Mouse (Mus musculus): Measurements from ENCODE around the gene Dbndd1.
"Not testable (repeated sequence)": the region's sequence is repeated elsewhere in the genome, so short reads cannot be mapped to it uniquely, and the experiment has no call there.

Dbndd1 gene

DNA sequence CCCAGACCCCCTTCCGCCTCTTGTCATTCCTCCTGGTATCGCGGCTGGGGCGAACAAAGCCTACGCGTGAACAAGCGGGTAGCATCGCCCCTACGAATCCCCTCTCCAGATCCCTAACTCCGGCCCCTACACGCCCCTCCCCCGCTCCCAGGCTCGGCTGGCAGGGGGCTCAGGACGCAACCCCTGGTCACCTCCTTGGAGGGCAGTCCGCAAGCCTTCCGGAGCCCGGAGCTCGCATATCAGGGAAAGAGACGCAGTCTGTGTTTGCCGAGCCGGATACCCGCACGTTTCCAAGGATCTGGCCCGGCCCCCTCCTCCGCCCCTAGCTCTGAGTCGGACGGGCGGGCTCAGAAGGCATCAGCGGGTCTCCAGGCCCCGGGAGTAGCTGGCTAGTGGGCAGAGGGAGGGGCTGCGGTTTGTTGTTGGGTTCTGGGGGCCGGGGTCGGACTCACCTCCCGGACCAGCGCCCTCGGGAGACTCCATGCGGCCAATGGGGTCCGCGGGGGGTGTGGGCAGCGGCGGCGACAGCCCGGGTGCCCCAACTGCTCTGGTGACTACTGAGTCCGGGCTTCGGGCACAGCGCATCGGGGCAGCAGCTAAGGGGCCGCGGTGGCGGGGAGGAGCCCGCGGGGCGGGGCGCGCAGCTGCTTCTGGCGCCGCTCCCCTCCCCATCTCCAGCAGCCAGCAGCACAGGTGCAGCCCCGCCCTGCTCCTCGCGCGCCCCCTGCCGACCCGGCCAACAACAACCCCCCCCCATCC lies at the start of gene Dbndd1:
Gene Dbndd1 (minus strand): TSS at position 683 of the 759 bp plus-strand sequence.
- in situ Hi-C loops (cut with MboI, MseI): no loop called here

DNA sequence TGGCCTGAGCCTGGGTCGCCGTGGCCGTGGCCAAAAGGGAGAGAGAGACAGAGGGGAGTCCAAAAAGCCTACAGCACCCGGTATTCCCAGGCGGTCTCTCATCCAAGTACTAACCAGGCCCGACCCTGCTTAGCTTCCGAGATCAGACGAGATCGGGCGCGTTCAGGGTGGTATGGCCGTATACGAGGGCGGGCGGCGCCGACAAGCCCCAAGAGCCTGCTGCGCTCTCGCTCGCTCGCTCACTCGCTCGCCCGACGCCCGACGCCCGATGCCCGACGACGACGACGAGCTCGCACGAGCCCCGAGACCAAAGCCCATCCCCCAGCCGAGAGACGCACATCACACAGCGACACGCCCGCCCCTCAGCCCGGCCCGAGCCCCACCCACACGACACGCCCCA lies 49.0 kb upstream of the Dbndd1 start:
- in situ Hi-C loops (cut with MboI, MseI): loop anchor here (25.0 kb wide), 4 partner anchors 698 to 1977 kb away; partner anchors contain the start of genes Cdt1 (in 1 of the 2), Cyba (in 1 of the 2), Fbxo31 (in 1 of the 2) and Map1lc3b (in 1 of the 2)

DNA sequence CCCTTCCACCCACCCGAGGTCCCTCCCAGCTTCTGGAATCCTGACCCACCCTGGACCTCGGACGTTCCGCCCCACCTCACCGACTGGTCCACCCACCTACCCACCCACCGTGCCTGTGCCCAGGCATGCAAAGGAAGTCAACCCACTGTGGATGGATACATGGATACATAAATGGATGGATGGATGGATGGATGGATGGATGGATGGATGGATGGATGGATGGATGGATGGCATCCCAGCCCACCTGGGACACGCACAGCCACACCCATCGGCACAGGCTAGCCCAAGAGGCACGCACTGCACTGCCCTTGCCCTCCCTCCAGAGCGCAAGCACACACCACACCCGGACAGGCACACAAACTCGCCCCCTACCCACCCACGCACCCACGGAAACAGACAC lies 22.4 kb upstream of the Dbndd1 start:
- in situ Hi-C loops (cut with MboI, MseI): loop anchor here (5.0 to 10.0 kb wide), 2 partner anchors 67 to 80 kb away; no protein-coding TSS in a partner anchor

DNA sequence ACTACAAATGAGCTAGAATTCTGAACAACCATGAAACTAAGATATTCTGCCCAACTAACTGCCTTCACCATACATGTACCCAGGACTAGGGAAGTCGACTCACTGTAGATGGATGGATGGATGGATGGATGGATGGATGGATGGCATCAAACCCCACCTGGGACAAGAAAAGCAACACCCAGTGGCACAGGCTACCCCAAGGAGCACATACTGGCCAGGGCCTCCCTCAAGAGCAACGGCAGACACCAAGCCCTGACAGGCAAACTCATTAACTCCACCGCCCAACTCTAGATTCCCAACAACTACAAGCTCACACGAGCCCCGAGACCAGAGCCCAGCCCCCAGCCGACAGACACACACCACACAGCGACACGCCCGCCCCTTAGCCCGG lies 21.7 kb upstream of the Dbndd1 start:
- in situ Hi-C loops (cut with MboI, MseI): loop anchor here (5.0 to 10.0 kb wide), 2 partner anchors 68 to 80 kb away; no protein-coding TSS in a partner anchor

DNA sequence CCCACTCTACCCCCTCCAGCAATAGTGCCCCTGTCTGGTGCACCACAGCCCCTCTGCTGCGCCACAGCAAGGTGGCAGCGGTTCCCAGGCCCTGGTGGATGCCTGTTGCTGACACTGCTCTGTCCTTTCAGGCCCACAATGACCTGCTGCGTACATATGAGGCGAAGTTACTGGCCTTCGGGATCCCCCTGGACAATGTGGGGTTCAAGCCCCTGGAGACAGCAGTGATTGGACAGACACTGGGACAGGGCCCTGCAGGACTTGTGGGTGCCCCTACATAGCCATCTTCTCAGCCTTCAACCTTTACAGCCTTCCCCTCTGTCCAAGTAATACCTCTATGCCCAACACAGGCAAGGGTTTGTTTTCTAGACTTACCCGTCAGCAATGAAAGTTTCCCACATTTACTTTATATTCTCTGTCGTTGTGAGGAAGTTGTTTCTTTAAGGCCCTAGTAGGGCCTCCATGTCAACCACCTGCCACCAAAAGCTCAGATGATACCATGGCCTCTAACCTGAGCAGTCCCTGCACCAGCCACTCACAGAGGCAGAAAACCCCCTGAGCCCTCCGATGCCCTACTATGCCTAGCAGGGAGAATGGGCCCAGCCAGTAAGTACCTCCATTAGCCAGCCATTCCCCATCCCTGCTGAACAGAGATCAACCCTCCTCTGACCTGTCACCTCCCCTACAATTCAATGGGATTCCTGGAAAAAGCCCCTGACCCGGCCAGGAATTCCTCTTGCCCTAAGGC lies 21.2 kb upstream of the Dbndd1 start:
- in situ Hi-C loops (cut with MboI, MseI): loop anchor here (5.0 to 10.0 kb wide), 2 partner anchors 68 to 81 kb away; no protein-coding TSS in a partner anchor

DNA sequence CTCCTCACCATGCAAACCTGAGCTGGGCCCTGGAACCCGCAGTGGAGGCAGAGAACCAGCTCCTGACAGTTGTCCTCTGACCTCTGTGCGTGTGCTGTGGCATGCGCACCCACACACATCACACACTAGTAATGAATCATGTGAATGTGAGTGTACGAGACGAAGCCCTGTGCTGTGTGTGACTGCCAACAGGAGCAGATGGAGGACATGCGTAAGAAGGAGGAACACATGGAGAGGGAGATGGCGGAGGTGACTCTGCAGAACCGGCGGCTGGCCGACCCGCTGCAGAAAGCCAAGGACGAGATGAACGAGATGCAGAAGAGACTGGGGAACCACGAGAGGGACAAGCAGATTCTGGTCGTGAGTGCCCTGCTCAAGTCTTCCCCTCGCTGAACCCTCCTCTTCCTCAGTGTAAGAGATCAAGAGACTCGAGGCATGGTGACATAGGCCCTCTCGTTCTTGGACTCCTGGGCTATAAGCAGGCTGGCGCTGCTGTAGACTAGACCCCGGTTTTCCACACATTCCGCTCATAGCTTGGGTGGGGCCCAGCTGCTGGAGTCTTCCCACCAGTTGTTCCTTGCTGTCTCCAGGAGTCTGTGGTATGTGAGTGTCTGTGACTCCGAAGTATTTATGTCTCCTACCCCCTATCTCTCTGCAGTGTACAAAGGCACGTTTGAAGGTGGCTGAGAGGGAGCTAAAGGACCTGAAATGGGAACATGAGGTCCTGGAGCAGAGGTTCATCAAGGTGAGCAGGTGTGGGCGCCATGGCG lies 12.6 kb upstream of the Dbndd1 start:
- in situ Hi-C loops (cut with MboI, MseI): loop anchor here (5.0 kb wide), 2 partner anchors 49 to 94 kb away; no protein-coding TSS in a partner anchor

DNA sequence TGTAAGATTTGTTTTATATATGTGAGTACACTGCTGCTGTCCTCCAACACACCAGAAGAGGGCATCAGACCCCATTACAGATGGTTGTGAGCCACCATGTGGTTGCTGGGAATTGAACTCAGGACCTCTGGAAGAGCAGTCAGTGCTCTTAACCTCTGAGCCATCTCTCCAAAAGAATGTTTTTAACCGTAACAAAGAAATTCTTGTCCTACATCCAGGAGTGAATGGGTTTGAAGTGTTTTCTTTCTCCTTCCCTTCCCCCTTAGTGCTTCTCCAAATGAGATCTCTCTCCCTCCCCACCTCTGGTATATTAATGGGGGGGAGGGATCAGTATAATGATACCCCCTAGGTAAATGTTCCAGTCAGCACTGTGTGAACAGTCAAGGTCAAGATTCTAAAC lies 4.8 kb upstream of the Dbndd1 start:
- in situ Hi-C loops (cut with MboI, MseI): not testable (repeated sequence)

DNA sequence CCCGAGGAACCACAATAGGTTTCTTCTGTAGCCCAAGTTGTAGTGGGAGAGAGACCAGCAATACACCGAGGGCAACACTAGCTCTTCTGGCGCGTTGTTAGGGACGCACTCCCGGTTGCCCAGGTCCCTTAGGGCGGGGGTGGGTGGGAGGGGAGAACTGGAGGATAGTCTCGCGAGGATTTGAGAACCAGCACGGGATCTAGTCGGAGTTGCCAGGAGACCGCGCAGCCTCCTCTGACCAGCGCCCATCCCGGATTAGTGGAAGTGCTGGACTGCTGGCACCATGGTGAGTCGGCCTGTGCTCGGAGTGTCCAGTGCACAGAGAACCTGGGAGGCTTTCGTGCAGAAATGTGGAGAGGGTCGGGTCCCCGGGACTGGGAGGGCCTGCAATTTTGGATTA lies 3.4 kb upstream of the Dbndd1 start, which contains the start of gene Gas8:
Gene Gas8 (plus strand): TSS at position 168 of the 400 bp plus-strand sequence.
- in situ Hi-C loops (cut with MboI, MseI): no loop called here

DNA sequence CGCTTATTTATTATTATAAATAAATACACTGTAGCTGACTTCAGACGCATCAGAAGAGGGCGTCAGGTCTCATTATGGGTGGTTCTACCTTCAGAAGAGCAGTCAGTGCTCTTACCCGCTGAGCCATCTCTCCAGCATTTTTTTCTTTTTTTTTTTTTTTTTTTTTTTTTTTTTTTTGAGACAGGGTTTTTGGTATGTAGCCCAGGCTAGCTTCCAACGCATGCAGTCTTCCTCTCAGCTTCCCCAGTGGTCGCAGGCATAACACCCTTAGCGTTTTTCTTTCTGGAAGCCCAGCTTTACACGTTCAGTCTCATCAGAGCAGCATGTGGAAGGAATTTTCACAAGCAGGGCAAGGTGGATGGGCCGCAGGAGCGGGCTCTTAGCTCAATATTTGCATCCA lies 2.9 kb upstream of the Dbndd1 start:
- in situ Hi-C loops (cut with MboI, MseI): no loop called here

DNA sequence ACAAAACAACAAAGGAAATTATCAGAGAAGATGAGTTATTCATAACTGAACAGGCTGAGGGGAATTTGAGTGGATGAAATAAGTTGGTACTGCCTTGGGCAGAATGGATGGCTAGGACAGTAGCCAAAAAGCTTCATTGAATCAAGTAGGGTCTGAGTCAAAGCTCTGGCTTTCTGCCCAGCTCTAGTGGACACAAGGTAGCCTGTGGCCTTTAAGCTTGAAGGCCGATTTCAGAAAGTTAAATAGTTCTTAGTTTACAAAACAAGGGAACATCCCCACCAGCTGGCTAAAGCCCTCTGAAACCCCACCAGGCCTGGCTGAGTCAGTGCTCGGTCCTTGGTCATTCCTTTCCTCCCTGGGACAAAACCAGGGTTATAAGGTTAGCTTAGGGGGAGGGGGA lies 1.3 kb upstream of the Dbndd1 start:
- in situ Hi-C loops (cut with MboI, MseI): no loop called here

DNA sequence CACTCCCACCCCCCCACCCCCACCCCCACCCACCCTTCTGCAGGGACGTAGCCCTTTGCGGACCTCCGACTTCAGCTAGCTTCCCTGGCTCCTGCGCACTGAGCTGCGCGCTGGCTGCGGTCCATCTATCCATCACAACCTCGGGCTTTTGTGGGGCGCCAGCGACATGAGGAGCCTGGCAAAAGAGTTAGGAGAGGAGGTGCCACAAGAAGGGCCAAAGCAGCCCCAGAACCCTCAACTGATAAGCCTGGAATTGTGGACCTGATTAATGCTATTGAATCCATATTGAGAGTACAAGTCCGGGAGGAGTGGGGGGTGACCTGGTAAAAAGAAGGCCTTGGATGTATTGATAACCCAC lies 256 bp upstream of the Dbndd1 start:
- in situ Hi-C loops (cut with MboI, MseI): no loop called here

DNA sequence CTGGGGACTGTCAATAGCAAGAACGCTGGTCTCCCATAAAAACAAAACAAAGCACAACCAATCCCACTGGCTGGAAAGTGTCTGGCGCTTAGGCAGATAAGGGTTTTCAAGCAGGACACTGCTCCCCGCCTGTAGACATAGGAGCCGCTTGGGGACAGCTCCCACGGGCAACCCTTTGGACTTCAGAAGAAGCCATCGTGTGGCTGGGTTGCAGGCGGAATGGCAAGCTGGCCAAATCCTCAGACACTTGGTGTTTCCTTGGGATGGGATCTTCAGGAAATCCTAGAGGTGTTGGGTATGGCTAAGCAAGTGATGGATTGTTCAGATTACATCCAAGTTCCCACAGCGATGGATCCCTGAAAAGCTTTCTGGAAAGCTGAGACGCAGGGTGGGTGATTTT lies 1.1 kb downstream of the Dbndd1 start:
- in situ Hi-C loops (cut with MboI, MseI): no loop called here

DNA sequence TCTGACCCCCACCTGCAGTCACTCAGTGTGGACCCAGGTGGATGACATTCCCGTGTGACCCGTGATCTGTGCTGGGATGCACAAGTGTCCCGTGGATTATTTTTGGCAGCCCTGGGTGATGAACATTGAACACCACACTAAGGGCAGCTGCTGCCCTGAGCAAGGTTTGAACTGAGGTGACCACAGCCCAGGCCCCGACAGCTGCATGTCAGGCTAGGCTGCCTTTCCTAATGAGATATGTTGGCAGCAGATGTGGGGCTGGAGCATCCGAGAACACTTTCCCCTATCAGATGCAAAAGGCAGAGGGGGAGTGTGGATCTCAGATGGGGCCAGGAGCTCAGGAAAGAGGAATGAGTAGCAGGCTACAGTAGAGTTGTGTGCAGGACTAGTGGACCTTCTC lies 4.4 kb downstream of the Dbndd1 start:
- in situ Hi-C loops (cut with MboI, MseI): no loop called here

DNA sequence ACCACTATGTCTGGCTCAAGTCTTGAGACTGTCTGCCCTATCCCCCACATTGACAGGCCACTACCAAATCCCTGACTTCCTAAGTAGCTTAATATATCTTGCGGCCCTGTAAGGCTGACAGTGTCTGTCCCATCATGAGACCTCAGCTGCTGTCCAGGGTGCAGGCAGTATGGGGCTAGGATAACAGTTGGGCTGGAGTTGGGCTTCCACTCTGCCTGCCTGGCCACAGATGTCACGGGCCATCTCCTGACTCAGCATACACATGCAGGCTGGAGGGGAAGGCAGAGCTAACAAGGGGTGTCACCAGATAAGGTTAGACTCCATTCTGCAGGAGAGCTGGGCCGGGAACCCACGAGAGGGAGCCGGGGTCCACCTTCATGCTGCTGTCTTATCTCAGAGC lies 8.1 kb downstream of the Dbndd1 start:
- in situ Hi-C loops (cut with MboI, MseI): no loop called here

DNA sequence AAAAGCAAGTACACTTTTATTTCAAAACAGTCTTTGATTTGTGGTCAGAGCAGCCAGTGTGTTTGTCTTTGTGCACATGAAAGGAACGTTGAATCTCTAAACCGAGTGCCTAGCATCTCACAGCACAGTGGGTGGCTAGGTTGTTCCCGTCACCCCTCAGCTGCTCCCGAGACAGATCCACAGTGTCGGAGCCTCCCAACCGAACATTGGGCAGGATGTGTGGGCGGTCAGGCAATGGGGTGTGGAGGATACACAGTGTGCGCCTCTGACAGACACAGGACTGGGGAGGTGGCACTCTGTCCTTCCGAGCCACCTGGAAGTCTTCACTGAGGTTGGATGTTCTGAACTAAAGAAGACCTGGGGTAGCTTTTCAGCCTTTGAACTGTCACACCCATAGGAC lies 9.6 kb downstream of the Dbndd1 start:
- in situ Hi-C loops (cut with MboI, MseI): no loop called here

DNA sequence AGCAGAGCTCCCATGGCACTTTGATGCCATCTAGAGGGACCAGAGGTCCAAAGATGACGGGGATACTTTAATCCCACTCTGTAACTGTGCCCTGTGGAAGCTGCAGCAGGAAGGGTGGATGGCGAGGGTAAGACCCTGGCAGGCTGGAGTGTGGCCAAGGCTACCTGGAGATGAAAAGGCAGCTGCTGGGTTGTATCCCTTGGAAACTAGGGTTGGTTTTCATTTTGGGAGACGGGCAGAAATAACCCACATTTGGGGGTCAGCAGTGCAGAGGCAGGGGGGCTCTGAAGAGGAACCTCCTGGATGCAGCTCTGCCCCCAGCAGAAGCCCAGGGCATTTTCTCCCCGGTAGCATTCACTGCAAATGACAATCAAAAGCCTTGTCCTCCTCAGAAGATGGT lies 10.0 kb downstream of the Dbndd1 start:
- in situ Hi-C loops (cut with MboI, MseI): no loop called here

DNA sequence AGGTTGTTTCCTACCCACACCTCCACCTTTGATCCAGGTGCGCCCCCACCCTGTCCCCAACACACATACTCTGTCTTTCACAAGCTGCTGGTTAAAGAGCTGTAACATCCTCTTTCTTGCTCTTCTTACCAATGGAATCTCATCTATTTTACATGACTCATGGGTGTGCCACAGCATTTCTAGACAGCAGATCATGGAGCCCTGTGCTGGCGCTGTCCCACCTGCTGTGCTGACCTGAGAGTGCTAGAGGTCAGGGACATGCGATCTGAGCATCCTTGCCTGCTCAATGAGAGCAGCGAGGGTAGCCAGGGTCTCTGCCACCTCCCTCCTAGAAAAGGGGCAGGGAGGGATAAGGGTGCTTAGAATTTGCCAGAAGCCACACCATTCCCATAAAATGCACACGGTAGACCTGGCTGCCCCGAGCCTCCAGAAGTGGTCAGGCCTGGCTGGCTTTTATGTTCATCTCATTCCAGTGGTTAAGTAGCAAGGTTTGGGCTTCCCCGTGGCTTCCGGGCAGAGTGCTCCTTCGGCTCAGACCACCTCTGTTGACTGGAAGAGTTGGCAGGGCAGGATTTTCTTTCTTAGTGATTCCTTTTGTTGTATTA lies 10.6 kb downstream of the Dbndd1 start:
- in situ Hi-C loops (cut with MboI, MseI): no loop called here

DNA sequence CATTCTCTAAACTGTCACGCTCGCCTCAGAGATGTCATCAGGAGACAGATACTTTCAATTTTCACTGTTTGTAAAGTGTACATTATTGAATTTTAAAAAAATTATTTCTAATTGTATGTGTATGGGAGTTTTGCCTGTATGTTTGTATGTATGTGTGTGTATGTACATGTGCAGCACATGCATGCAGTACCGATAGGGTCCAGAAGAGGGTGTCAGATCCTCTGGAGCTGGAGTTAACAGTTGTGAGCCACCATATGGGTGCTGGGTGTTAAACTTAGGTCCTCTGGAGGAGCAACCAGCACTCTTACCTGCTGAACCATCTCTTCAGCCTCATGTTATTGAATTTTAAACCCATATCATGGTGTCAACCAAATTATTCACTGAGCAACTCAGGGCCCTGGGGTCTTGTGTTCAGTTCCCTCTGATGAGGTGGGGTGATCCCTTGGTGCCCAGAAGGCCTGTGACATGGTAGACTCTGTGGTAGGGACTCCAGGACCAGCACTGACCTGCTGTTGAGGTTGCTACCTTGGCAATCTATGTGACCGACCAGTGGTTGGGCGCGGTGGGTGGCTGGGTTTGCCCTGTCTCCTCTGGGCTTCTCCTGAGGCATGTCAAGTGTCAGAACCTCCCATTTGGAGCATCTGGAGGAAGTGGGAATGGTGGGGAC lies 11.3 kb downstream of the Dbndd1 start:
- in situ Hi-C loops (cut with MboI, MseI): no loop called here

DNA sequence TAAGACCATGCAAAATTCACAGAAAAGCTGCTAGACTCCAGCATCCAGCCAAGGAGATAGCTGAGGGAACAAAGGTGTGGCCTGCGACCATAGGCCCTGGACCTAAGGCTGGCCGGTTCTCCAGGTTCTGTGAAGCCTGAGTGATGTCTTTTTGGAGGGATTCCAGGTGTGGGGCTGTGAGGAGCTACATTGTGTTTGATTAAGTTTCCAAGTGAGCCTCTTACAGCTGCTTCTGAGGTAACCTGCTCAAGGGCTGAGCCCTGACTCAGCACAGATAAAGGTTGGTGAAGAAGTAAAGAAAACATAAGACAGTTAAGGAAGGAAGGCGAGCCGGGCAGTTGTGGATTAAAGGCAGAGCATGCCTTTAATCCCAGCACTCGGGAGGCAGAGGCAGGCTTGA lies 13.1 kb downstream of the Dbndd1 start:
- in situ Hi-C loops (cut with MboI, MseI): no loop called here

DNA sequence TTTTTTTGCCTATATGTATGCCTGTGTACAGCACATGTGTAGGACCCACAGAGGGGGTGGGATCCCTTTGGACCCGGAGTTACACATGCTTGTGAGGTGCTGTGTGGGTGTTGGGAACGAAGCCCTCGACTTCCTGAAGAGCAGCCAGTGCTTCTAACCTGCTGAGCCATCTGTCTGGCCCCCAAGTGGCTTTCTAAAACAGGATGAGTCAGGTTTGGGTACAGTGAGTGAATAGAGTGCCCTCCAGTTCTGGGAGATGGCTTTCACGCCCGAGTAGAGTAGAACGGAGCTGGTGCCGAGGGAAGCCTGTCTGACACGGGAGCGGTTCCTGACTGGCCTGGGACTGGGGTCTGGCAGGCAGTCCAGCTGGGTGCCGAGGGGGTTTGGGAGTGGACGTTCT lies 15.7 kb downstream of the Dbndd1 start:
- in situ Hi-C loops (cut with MboI, MseI): no loop called here

DNA sequence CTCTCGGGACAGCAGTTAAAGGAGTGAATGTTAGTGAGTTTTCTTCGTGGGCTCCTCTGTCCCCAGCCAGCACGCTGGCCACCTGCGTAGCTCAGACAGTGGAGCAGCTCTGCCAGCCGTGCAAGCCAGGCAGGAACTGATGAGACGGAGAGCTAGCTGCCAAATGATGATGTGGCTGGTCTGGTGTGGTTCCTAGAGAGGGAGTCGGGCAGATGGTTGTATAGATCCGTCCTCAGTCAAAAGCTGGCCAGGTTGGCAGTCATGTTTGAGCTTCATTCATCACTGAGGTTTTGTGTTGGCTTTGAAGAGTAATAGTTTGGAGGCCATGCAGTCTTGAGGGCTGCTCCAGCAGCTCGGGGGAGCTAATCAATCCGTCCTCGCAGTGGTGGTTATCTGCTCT lies 16.3 kb downstream of the Dbndd1 start:
- in situ Hi-C loops (cut with MboI, MseI): no loop called here
